Mouse (Mus musculus) heart, postnatal 10 days (tissue): ENCODE measurements around the gene Tnfrsf19. TPM values are rescaled to one million over a fixed set of nuclear protein-coding genes. Genes with fewer than 3 reads are reported as not detected.

Experiments used
- DNase-seq, 2 experiments: peaks; one replicate each; pipeline ENCODE4 v3.0.0; 2021
- intact Hi-C: fragments of 180-260 bp; cut with DNase I; formaldehyde crosslinking; loops from one replicate; pipeline ENCODE4 v1.15.1; 2025
- total RNA-seq, 2 experiments: library from RNA; stranded (reverse); gene quantifications; 2 replicates each; pipeline ENCODE4 v1.2.3; 2021

The Tnfrsf19 gene
- total RNA-seq, 2 experiments from 2014 or later = 3.4 to 6.7 TPM

DNA sequence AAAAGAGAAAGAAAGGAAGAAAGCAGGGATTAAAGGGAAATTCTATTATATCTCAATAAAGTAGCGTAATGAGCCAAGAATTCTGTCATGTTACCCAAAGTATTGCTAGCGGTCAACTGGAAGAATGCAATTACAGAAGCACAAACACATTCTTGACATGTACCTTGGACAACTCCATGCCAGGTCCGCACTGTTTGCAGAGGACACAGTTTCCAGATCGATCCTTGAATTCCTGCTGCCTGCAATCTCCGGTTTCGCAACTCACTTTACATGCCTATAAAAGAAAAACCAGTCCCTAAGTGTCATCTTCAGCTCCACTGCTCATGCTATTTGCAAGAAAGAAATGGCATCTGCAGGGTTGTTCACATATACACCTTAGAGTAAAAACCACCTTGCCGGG is 22.3 kb downstream of the Tnfrsf19 start:
- DNase-seq = no peak
- intact Hi-C loops = no loop called here

DNA sequence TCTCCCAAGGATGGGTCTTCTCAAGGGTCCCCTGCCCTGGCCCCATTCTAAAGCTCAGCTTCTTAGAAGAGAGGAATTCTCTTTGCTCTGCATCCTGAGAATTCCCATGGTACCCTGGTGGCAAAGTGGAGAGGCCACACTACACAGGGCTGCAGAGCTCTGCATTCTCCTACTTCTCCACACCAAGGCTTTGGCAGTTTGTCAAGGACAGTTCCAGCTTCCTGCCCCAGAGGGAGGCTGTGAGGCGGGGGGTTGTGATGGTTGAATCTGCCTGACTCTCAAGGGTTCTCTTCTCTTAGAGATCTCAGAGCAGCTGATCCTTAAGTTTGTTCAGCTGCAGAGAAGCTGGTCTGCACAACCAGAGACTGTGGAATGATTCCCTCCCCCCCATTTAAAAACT is 23.9 kb downstream of the Tnfrsf19 start:
- peak in 1 of 2 experiments; percentile 8 for DNase-seq
- intact Hi-C loops = no loop called here

- intact Hi-C loops = no loop called here
- DNase-seq = no peak
Observed at GRCm38 (mm10) chr14:61020968-61021367, 25.3 kb downstream of the Tnfrsf19 start.

DNA sequence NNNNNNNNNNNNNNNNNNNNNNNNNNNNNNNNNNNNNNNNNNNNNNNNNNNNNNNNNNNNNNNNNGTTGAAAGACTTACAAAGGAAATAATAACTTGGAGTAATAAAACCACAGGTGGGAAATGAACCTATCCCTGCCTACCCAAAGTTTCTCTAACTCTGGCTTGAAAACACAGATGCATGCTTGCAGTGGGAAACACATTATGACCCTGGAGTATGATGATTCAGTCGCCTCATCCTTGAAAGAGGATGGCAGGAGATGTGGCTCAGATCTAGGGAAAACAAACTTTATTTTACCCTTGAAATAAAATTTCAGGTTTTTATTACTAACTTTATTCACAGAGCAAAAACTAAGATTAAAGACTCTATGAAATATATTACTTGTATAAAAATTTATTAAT is 26.4 kb downstream of the Tnfrsf19 start:
- intact Hi-C loops = no loop called here
- DNase-seq = no peak

DNA sequence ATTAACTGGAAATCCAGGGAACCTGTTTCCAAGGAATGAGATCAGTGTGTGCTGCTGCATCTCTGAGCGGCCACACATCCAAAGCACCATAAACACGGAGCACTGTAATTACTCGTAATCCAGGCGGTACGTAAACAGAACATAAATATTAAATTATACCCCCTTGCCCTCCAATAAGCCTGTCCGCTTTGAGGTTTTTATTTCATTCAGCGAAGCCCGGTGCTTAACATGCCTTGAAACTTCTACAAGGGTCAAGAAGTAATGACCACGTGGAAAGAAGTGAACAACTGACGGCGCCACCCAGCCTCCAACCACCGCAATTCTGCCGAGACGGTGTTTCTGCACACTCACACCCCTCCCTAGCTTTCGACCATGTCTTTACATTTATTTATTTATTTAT is 31.7 kb downstream of the Tnfrsf19 start:
- no peak for DNase-seq
- intact Hi-C loops = no loop called here

GRCm38 (mm10) chr14:61012397-61012931 is 33.8 kb downstream of the Tnfrsf19 start:
- intact Hi-C loops = no loop called here

GRCm38 (mm10) chr14:61011621-61012174 is 34.6 kb downstream of the Tnfrsf19 start:
- DNase-seq = no peak
- intact Hi-C loops = no loop called here

More at GRCm38 (mm10) chr14:61012397-61012931, 33.8 kb downstream of the Tnfrsf19 start:
- DNase-seq = peak; percentile 59 to 69

GRCm38 (mm10) chr14:61005127-61005837 is 41.0 kb downstream of the Tnfrsf19 start:
- intact Hi-C loops = no loop called here
- no peak for DNase-seq

GRCm38 (mm10) chr14:61003676-61004075 is 42.6 kb downstream of the Tnfrsf19 start:
- intact Hi-C loops = no loop called here
- no peak for DNase-seq

- DNase-seq = no peak
- intact Hi-C loops = no loop called here
Observed at GRCm38 (mm10) chr14:61000072-61000471, 46.2 kb downstream of the Tnfrsf19 start.

DNA sequence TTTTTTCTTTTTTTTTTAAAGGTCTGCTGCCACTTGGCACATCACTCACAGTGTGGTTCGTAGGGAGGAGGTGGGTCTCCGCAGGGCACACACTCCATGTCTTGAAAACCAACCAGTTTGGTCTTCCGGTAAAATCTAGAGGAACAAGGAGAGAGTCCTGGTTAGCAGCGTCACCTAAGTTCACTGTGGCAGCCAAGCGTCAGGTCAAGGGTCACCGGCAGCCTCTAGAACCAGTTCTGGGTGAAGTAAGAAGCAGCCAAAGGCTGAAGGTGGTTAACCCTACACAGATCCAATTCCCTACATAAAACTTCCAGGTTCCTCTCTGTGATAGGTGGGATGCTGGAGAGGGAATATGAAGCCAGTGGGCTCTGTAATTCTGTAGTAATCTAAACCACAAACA is 49.7 kb downstream of the Tnfrsf19 start:
- DNase-seq = no peak
- intact Hi-C loops = no loop called here

- intact Hi-C loops = no loop called here
- peak; percentile 6 to 20 for DNase-seq
Observed at GRCm38 (mm10) chr14:60993506-60993905, 52.8 kb downstream of the Tnfrsf19 start.

GRCm38 (mm10) chr14:60993092-60993491 is 53.2 kb downstream of the Tnfrsf19 start:
- peak in 1 of 2 experiments; percentile 41 for DNase-seq
- intact Hi-C loops = no loop called here

- no peak for DNase-seq
- intact Hi-C loops = no loop called here
Observed at GRCm38 (mm10) chr14:60992144-60992543, 54.1 kb downstream of the Tnfrsf19 start.

DNA sequence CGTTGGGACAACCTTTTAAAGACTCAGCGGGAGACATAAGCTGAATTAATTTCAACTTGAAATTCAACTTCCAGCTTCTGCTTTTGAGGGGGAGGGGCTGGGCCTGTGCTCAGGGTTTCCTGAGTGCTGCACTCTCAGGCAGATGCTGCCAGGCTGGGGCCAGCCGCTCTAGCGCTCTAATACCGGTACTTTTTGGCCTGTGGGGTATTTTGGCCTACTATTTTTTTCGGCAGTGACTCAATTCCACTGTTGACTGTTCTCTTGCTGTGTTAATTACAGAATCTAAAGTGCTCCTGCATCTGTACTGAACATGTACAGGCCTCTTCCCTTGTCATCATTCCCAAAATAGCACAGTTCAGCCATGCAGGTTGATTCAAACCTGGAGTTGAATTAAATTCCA is 58.1 kb downstream of the Tnfrsf19 start:
- intact Hi-C loops = no loop called here
- peak in 1 of 2 experiments; percentile 4 for DNase-seq

- no peak for DNase-seq
- intact Hi-C loops = no loop called here
Observed at GRCm38 (mm10) chr14:60986926-60987325, 59.4 kb downstream of the Tnfrsf19 start.

DNA sequence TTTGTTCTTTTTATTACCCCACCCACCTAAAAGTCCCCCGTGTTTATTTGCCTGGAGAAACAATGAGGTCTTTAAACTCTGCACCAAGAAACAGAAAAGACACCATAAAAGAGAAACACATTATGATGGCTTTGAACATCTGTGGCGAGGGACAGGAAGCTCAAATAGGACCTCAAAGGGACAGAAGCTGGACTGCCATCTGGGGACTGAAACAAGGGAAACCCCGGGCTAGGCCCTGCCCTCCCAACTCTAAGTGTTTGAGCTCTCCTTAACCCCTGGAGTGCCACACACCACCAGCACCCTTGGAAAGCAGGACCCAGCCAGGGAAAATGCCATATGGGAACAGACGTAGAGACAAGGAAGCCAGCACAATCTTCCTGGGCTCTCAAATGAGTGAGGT is 61.2 kb downstream of the Tnfrsf19 start:
- intact Hi-C loops = no loop called here
- no peak for DNase-seq

- intact Hi-C loops = no loop called here
- DNase-seq = no peak
Observed at GRCm38 (mm10) chr14:60984266-60984665, 62.0 kb downstream of the Tnfrsf19 start.

DNA sequence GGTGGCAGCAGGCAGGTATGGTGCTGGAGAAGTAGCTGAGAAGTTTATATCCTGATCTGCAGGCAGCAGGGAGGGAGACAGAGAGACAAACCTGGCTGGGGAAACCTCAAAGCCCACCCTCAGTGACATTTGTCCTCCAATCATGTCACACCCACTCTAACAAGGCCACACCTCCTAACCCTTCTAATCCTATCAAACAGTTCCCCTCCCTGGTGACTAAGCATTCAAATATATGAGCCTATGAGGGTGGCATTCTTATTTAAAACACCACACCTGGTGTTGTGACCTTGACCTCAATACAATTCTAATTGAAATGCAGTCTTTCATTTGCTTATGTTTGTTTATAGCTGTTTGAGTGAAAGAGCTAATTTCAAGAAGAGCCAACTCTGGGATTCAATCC is 64.2 kb downstream of the Tnfrsf19 start:
- intact Hi-C loops = no loop called here

DNA sequence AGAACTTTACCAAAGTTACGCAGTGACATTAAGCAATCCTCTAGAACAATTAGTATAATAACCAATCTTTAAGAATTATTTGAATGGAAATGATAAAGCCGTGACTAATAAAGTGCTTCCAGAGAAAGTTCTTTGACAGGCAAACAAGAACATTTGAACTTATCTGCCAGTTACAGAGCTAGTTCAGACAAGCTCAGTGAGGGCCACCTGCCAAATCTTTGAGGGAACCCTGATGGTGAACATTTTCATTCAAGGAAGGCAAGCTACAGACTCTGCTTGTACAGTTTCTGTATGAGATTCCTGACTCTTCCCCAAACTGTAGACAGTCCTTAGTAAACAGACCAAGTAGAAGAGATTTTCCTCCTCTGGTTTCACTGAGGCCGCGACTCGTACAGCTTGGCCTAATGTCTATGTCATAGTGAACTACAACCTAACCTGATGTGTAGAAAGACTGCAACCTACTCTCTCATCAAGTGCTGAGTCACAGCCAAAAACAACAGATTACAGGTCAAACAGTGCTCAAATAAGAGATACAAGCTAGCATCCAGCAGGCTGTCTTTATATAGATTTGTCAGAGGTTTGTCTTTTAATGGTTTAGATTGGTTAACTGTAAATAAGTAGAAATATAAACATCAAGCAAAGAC is 65.9 kb downstream of the Tnfrsf19 start:
- peak; percentile 73 to 76 for DNase-seq
- intact Hi-C loops = no loop called here

More for the DNA sequence above, 64.2 kb downstream of the Tnfrsf19 start:
- no peak for DNase-seq

GRCm38 (mm10) chr14:60978129-60978528 is 68.2 kb downstream of the Tnfrsf19 start:
- DNase-seq = no peak
- intact Hi-C loops = no loop called here

- no peak for DNase-seq
- intact Hi-C loops = no loop called here
Observed at GRCm38 (mm10) chr14:60976231-60976630, 70.1 kb downstream of the Tnfrsf19 start.
